Mouse (Mus musculus): ENCODE measurements around the gene Cdh18. TPM values are rescaled to one million over a fixed set of nuclear protein-coding genes. Genes with fewer than 3 reads are reported as not detected.
"Not testable (repeated sequence)": the region's sequence is repeated elsewhere in the genome, so short reads cannot be mapped to it uniquely, and the experiment has no call there.

Gene Cdh18
- polyA plus RNA-seq, 1 experiment: not detected

DNA sequence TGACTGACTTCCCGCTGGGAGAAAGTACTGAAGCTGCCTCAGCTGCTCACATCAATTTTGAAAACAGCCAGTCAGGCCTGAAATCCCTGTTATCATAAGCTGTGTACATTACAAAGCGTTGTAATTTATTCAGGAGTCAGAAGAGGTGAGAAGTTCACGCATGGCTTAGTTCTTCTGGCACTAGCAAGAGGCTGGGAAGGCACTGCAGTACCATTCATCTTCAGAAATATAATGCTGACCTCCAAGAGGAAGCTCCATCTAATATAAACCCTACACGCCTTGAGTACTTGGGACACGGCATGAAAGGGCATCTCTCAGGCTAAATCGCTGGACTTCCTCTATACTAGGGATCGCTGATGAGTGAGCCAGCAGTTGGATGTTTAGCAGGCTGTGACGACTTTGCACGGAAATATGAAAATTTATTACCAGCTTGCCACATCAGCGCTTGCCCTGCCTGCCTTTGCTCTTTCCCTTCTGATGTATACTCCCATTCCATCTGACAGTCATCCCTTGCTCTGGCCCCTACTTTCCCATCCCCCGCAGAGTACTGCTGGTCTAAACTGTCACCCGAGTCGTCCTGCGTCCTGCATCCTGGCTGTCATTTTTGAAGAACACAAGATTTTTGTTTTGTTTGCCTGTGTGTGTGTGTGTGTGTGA, 486.9 kb downstream of the Cdh18 start:
- Histone ChIP-seq H3K4me1 (peaks cover 13% of the 10 kb centered on the region; the same call in 1 of the 2 replicates), H3K4me3 (replicated peaks) (peak overlapping the region; percentile 79), H3K36me3 (replicated peaks; ENCODE audit: low read length) (no peaks in the 10 kb centered on the region), H3K27me3 (replicated peaks) (peaks cover 10% of the 10 kb centered on the region), H3K9me3 (no peaks in the 10 kb centered on the region)
- TF ChIP-seq GATA1 (IDR thresholded peaks at IDR 0.05; ENCODE audit: borderline replicate concordance, low read length) (no peak), FLI1 (IDR thresholded peaks at IDR 0.05; ENCODE audit: low read length) (no peak)

DNA sequence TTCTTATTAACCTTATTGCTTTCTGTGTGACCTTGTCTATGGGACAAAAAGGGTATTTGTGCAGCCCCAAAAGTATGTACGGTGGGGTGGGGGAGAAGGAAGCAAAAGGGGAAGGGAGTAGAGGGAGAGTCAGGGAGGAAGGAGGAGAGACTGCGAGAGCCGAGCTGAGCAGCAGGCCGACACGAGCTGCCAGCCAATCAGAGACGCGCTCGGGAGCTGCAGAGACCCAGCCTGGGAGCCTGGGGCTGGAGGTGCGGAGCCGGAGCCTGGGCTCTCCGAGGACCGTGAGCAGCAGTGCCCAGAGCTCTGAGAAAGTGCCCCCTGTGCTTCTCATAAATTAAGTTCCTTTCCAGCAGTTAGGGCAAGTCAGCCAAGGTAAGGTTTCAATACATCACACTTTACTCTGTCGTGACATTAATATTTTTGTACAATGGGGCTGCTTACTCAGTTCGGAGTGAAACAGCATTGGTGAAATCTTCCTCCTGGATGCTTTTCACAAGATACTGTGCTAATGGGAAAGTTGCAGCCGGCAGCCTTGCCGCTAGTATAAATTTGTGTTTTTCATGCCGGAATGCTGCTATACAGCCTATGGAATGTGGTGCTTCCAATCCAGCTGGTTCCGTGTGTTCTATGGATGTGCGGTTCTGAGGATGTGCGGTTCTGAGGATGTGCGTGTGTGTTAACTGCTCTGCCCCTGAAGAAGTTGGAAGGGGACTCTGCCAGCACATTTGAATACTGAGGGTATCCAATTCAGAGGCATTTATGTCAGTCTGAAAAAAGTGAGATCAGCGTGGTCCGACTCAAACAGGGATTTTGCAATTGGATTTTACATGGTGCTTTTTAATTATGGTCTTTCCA, 487.6 kb downstream of the Cdh18 start:
- peak overlapping the region; percentile 79 for H3K4me3 ChIP-seq (replicated peaks)
- no peaks in the 10 kb centered on the region for H3K36me3 ChIP-seq (replicated peaks; ENCODE audit: low read length)
- peaks cover 10% of the 10 kb centered on the region for H3K27me3 ChIP-seq (replicated peaks)
- TF ChIP-seq FLI1 (IDR thresholded peaks at IDR 0.05; ENCODE audit: low read length): no peak
- TF ChIP-seq GATA1 (IDR thresholded peaks at IDR 0.05; ENCODE audit: borderline replicate concordance, low read length): no peak
- H3K4me1 ChIP-seq: peaks cover 13% of the 10 kb centered on the region; the same call in 1 of the 2 replicates
- H3K9me3 ChIP-seq: no peaks in the 10 kb centered on the region

DNA sequence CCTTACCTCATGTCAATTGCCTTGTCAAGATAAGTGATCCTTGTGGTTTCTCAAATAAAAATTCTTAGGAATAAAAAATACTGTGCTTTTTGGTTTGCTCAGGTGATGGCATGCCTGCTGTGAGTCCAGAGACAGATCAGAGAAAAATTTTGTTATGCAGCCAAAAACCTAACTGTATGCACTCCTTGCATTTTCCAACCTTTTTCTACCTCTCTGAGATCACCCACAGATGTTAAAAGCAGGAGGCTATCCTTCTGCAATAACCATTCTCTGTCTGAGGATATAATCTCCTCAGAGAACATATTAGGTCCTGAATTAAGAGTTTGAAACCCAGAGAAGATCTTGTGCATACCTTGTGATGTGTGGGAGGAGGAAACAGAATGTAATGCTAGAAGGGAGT, 488.7 kb downstream of the Cdh18 start:
- TF ChIP-seq GATA1 (IDR thresholded peaks at IDR 0.05; ENCODE audit: borderline replicate concordance, low read length): no peak
- no peak for TF ChIP-seq FLI1 (IDR thresholded peaks at IDR 0.05; ENCODE audit: low read length)
- no peaks in the 10 kb centered on the region for H3K9me3 ChIP-seq

DNA sequence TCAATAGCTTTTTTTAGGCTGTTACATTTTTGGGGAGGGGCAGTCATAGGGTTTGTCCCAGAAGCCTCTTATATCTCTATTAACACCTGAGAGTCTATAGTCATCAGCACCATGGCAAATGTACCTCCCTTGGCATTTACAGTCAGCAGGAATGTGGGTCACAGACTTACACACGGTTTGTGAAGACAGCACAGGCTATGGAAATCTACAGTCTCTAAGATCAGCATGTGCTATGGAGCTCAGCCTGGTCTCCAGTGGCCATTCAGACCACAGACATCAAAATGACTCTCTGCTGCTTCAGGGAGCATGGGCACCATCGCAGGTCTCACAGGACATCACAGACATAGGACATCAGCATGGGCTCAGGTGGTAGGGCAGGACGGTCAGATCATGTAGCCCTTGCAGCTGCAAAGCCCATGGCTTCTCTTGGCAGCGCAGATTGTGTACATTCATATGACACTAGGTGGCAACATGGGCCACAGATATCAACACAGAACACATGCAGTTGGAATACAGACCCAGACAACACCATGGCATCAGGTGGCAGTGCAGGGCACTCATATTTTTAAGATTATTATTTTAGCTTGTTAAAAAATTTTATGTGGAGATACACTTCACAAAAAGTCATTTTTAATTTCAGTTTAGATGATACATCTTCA, 497.4 kb downstream of the Cdh18 start:
- Histone ChIP-seq H3K4me3 (replicated peaks) (no peak overlapping the region), H3K4me1 (no peaks in the 10 kb centered on the region), H3K27me3 (replicated peaks) (no peaks in the 10 kb centered on the region), H3K36me3 (replicated peaks; ENCODE audit: low read length) (no peaks in the 10 kb centered on the region), H3K9me3 (no peaks in the 10 kb centered on the region)
- no peak for TF ChIP-seq GATA1 (IDR thresholded peaks at IDR 0.05; ENCODE audit: borderline replicate concordance, low read length)
- TF ChIP-seq FLI1 (IDR thresholded peaks at IDR 0.05; ENCODE audit: low read length): no peak

More for the DNA sequence above, 488.7 kb downstream of the Cdh18 start:
- Histone ChIP-seq H3K4me1 (peaks cover 13% of the 10 kb centered on the region; the same call in 1 of the 2 replicates), H3K27me3 (replicated peaks) (peaks cover 10% of the 10 kb centered on the region), H3K4me3 (replicated peaks) (no peak overlapping the region), H3K36me3 (replicated peaks; ENCODE audit: low read length) (no peaks in the 10 kb centered on the region)

DNA sequence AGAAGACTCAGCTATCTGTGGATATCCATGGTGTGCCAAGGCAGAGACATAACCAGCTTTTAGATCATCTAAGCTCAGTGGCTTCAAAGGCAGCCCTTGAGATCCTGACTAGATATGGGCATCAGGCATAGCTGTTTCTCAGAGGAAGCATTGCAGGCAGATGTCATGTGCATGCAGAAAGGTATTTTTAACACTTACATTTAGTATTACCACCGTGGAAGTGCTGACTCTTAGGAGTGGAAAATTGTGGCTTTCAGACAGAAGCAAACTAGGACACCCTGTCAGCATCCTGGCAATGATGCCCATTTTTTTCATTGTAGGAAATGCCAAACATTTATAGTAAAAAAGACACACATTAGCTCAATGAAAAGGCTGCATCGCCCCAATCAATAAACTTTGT, 503.2 kb downstream of the Cdh18 start:
- Histone ChIP-seq H3K4me1 (no peaks in the 10 kb centered on the region), H3K36me3 (replicated peaks; ENCODE audit: low read length) (no peaks in the 10 kb centered on the region)

DNA sequence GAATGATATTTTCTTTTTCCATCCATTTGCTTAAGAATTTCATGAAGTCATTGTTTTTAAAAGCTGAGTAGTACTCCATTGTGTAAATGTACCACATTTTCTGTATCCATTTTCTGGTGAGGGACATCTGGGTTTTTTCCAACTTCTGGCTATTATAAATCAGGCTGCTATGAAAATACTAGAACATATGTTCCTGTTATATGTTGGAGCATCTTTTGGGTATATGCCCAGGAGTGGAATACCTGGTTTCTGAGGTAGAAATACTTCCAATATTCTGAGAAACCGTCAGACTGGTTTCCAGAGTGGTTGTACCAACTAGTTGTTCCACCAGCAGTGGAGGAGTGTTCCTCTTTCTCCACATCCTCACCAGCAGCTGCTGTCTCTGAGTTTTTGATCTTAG, 536.5 kb downstream of the Cdh18 start:
- H3K4me3 ChIP-seq (replicated peaks); H3K9me3 ChIP-seq: not testable (repeated sequence)

More for the DNA sequence above, 503.2 kb downstream of the Cdh18 start:
- Histone ChIP-seq H3K9me3 (no peaks in the 10 kb centered on the region), H3K27me3 (replicated peaks) (no peaks in the 10 kb centered on the region), H3K4me3 (replicated peaks) (no peak overlapping the region)
- TF ChIP-seq FLI1 (IDR thresholded peaks at IDR 0.05; ENCODE audit: low read length): no peak
- no peak for TF ChIP-seq GATA1 (IDR thresholded peaks at IDR 0.05; ENCODE audit: borderline replicate concordance, low read length)

DNA sequence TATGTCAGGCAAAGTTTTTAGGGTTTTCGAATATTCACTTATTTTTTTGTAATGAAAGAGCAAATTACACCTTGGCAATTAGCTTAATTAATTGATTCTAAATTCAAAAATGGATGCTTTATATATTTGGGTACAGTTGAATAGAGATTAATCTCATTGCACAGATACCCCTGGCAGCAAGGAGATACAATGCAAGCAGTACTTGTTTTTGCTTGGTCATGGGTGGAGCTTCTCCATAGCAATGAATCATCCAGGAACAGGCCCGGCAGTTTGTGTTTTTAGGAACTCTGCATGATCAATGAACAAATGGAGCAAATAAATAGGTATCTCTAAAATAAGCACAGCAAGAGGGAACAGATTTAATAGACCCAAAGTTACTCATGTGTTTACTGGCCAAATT, 538.7 kb downstream of the Cdh18 start:
- no peaks in the 10 kb centered on the region for H3K4me1 ChIP-seq
- TF ChIP-seq GATA1 (IDR thresholded peaks at IDR 0.05; ENCODE audit: borderline replicate concordance, low read length) (no peak), FLI1 (IDR thresholded peaks at IDR 0.05; ENCODE audit: low read length) (no peak)
- H3K4me3 ChIP-seq (replicated peaks): no peak overlapping the region
- H3K36me3 ChIP-seq (replicated peaks; ENCODE audit: low read length): no peaks in the 10 kb centered on the region
- no peaks in the 10 kb centered on the region for H3K27me3 ChIP-seq (replicated peaks)
- H3K9me3 ChIP-seq: no peaks in the 10 kb centered on the region

More for the DNA sequence above, 536.5 kb downstream of the Cdh18 start:
- H3K36me3 ChIP-seq (replicated peaks; ENCODE audit: low read length); H3K27me3 ChIP-seq (replicated peaks); H3K4me1 ChIP-seq: not testable (repeated sequence)

DNA sequence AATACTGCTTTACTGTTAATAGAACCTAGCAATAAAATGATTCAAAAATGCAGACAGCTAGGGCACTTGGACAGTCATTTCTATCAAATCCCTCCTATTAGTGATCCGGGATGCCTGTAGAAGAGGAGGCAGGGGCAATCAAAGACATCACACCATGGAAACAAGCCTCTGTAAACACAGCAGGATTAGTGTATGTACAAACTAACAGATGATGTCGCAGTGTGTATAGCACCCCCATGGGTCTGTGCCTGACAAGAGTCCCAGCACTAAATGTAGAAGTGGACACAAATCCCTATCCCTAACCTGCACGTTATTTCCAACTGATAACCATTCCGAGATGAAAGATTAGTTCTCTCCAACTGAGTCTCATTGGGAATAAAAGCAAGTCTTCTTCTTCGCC, 547.8 kb downstream of the Cdh18 start:
- H3K36me3 ChIP-seq (replicated peaks; ENCODE audit: low read length): no peaks in the 10 kb centered on the region
- no peaks in the 10 kb centered on the region for H3K27me3 ChIP-seq (replicated peaks)
- H3K4me3 ChIP-seq (replicated peaks): no peak overlapping the region
- no peak for TF ChIP-seq FLI1 (IDR thresholded peaks at IDR 0.05; ENCODE audit: low read length)
- no peak for TF ChIP-seq GATA1 (IDR thresholded peaks at IDR 0.05; ENCODE audit: borderline replicate concordance, low read length)
- no peaks in the 10 kb centered on the region for H3K4me1 ChIP-seq
- no peaks in the 10 kb centered on the region for H3K9me3 ChIP-seq

DNA sequence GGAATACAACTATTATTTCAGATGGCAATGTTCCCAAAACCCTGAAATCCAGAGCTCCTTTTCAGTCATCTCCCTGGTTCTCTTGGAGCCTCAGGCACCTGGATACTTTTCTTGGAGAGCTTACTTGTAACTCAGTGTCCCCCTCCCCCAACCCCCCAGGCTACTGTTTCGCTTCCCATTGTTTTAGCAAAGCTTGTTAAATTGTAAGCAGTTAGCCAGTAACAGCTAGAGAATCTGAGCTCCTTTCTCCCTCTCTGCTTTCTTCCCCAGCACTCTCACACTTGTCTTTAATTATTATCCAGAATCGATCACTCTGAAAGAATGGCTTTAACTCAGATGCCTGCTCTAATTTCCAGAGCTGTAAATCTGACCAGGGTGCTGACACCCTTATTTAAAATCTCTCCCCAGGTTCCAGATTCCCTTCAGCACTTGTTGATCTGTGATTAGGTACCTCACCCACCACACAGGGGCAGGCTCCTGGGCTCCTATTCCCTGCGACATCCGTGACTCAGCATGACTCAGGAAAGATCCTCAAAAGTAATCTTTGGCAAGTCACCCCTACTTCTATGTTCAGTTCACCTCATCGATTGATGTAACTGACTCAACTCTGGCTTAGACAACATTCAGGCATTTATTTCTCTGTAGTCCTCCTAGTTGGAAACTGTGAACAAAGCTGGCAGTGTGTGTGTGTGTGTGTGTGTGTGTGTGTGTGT, 556.0 kb downstream of the Cdh18 start:
- Histone ChIP-seq H3K36me3 (replicated peaks; ENCODE audit: low read length) (no peaks in the 10 kb centered on the region), H3K27me3 (replicated peaks) (no peaks in the 10 kb centered on the region), H3K4me3 (replicated peaks) (no peak overlapping the region), H3K4me1 (no peaks in the 10 kb centered on the region), H3K9me3 (no peaks in the 10 kb centered on the region)
- TF ChIP-seq GATA1 (IDR thresholded peaks at IDR 0.05; ENCODE audit: borderline replicate concordance, low read length): no peak
- TF ChIP-seq FLI1 (IDR thresholded peaks at IDR 0.05; ENCODE audit: low read length): no peak

Data from megakaryocyte, embryonic 14.5 days (primary cell).